Mouse (Mus musculus): ENCODE measurements around the gene Paip2b. TPM values are rescaled to one million over a fixed set of nuclear protein-coding genes. Genes with fewer than 3 reads are reported as not detected.

The Paip2b gene
- 13.2 and 18.0 TPM in 2 replicates for polyA plus RNA-seq (2016; fragmentation: Nextera tagmentation; extraction: Ambion mirVana)

GRCm38 (mm10) chr6:83831606-83832123 is at the start of gene Paip2b:
TSS of gene Paip2b (minus strand) at chr6:83831741.
- Histone ChIP-seq H3K4me1 (replicated peaks) (peaks cover 19% of the 10 kb centered on the region), H3K27me3 (ENCODE audit: insufficient read depth, poor library complexity, severe bottlenecking) (no peaks in the 10 kb centered on the region), H3K4me3 (peak within 1 kb of the TSS; percentile 62), H3K9me3 (no peaks in the 10 kb centered on the region), H3K36me3 (peaks cover 9% of the 10 kb centered on the region), H3K27ac (peak within 1 kb of the TSS; percentile 92)
- under 1% methylated on average over 37 of the region's 37 CpGs for WGBS
- DNase-seq (ENCODE audit: low spot score) = peak; percentile 98

GRCm38 (mm10) chr6:83879815-83880214 is 48.3 kb upstream of the Paip2b start:
- H3K4me3 ChIP-seq = 0 out of 2 replicates have a peak overlapping the region, but pooled peaks have one; percentile 10
- no peak for DNase-seq (ENCODE audit: low spot score)
- 1% methylated on average over 4 of the region's 4 CpGs for WGBS
- H3K4me1 ChIP-seq (replicated peaks) = no peaks in the 10 kb centered on the region
- no peaks in the 10 kb centered on the region for H3K9me3 ChIP-seq
- no peaks in the 10 kb centered on the region for H3K27me3 ChIP-seq (ENCODE audit: insufficient read depth, poor library complexity, severe bottlenecking)
- no peak overlapping the region; the same call in 1 of the 2 replicates for H3K27ac ChIP-seq
- H3K36me3 ChIP-seq = no peaks in the 10 kb centered on the region

- Histone ChIP-seq H3K4me3 (peak overlapping the region; percentile 71), H3K4me1 (replicated peaks) (peaks cover 14% of the 10 kb centered on the region), H3K36me3 (no peaks in the 10 kb centered on the region), H3K27me3 (ENCODE audit: insufficient read depth, poor library complexity, severe bottlenecking) (peaks cover 26% of the 10 kb centered on the region), H3K9me3 (no peaks in the 10 kb centered on the region), H3K27ac (peak overlapping the region; percentile 86)
- peak; percentile 33 for DNase-seq (ENCODE audit: low spot score)
- 2% methylated on average over 19 of the region's 19 CpGs for WGBS
Measured at GRCm38 (mm10) chr6:83867598-83868585, 36.4 kb upstream of the Paip2b start.

- Histone ChIP-seq H3K4me3 (peak within 1 kb of the TSS; percentile 71), H3K27ac (peak within 1 kb of the TSS; percentile 86), H3K4me1 (replicated peaks) (peaks cover 14% of the 10 kb centered on the region), H3K9me3 (no peaks in the 10 kb centered on the region), H3K36me3 (no peaks in the 10 kb centered on the region), H3K27me3 (ENCODE audit: insufficient read depth, poor library complexity, severe bottlenecking) (peaks cover 26% of the 10 kb centered on the region)
- DNase-seq (ENCODE audit: low spot score) = peak; percentile 96
- WGBS = under 1% methylated on average over 50 of the region's 50 CpGs
Measured at GRCm38 (mm10) chr6:83866954-83867597, 35.5 kb upstream of the Paip2b start, which contains the start of gene Zfp638. TSS of gene Zfp638 (plus strand) at chr6:83867109.

- Histone ChIP-seq H3K9me3 (no peaks in the 10 kb centered on the region), H3K36me3 (no peaks in the 10 kb centered on the region), H3K27ac (peak overlapping the region; percentile 86; the same call in 1 of the 2 replicates), H3K27me3 (ENCODE audit: insufficient read depth, poor library complexity, severe bottlenecking) (peaks cover 26% of the 10 kb centered on the region), H3K4me1 (replicated peaks) (peaks cover 14% of the 10 kb centered on the region), H3K4me3 (peak overlapping the region; percentile 71)
- WGBS = 41% methylated on average over 4 of the region's 4 CpGs
- DNase-seq (ENCODE audit: low spot score) = no peak
Measured at GRCm38 (mm10) chr6:83866423-83866822, 34.9 kb upstream of the Paip2b start.

DNA sequence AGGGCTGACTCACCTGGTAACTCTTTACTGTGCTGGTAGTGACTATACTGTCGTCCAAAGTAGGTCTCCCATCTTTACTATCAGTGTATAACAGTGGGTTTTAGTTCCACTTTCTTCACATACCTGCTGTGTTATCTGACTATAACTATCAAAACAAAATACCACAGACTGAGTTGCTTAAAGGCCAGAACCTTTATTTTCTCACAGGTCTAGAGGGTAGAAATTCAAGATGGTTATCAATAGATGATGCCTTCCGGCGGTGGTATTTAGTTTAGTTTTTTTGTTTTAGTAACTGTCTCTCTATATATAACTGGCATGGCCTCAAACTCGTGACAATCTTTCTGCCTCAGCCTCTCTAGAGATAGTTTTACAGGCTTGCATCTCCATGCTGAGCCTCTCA is 32.0 kb upstream of the Paip2b start:
- Histone ChIP-seq H3K27ac (no peak overlapping the region), H3K27me3 (ENCODE audit: insufficient read depth, poor library complexity, severe bottlenecking) (peaks cover 21% of the 10 kb centered on the region; the same call in 1 of the 2 replicates), H3K4me1 (replicated peaks) (peaks cover 14% of the 10 kb centered on the region), H3K36me3 (no peaks in the 10 kb centered on the region), H3K9me3 (no peaks in the 10 kb centered on the region), H3K4me3 (no peak overlapping the region)
- DNase-seq (ENCODE audit: low spot score) = no peak
- WGBS = 74% methylated on average over 4 of the region's 4 CpGs

GRCm38 (mm10) chr6:83860033-83860432 is 28.5 kb upstream of the Paip2b start:
- Histone ChIP-seq H3K4me1 (replicated peaks) (peaks cover 8% of the 10 kb centered on the region), H3K27me3 (ENCODE audit: insufficient read depth, poor library complexity, severe bottlenecking) (peaks cover 3% of the 10 kb centered on the region; the same call in 1 of the 2 replicates), H3K9me3 (no peaks in the 10 kb centered on the region), H3K36me3 (no peaks in the 10 kb centered on the region), H3K4me3 (no peak overlapping the region), H3K27ac (no peak overlapping the region)
- DNase-seq (ENCODE audit: low spot score) = no peak
- 87% methylated on average over 9 of the region's 9 CpGs for WGBS

GRCm38 (mm10) chr6:83857476-83857875 is 25.9 kb upstream of the Paip2b start:
- WGBS = 43% methylated on average over 5 of the region's 5 CpGs
- DNase-seq (ENCODE audit: low spot score) = peak; percentile 38

GRCm38 (mm10) chr6:83849446-83849845 is 17.9 kb upstream of the Paip2b start:
- no peak for DNase-seq (ENCODE audit: low spot score)
- Histone ChIP-seq H3K27ac (no peak overlapping the region), H3K9me3 (no peaks in the 10 kb centered on the region), H3K27me3 (ENCODE audit: insufficient read depth, poor library complexity, severe bottlenecking) (no peaks in the 10 kb centered on the region), H3K36me3 (no peaks in the 10 kb centered on the region), H3K4me1 (replicated peaks) (no peaks in the 10 kb centered on the region), H3K4me3 (no peak overlapping the region)
- WGBS = 85% methylated on average over 2 of the region's 2 CpGs

More at GRCm38 (mm10) chr6:83857476-83857875, 25.9 kb upstream of the Paip2b start:
- H3K9me3 ChIP-seq = no peaks in the 10 kb centered on the region
- H3K4me1 ChIP-seq (replicated peaks) = peaks cover 8% of the 10 kb centered on the region
- peak overlapping the region; percentile 66 for H3K27ac ChIP-seq
- H3K4me3 ChIP-seq = no peak overlapping the region
- H3K27me3 ChIP-seq (ENCODE audit: insufficient read depth, poor library complexity, severe bottlenecking) = no peaks in the 10 kb centered on the region
- H3K36me3 ChIP-seq = no peaks in the 10 kb centered on the region

DNA sequence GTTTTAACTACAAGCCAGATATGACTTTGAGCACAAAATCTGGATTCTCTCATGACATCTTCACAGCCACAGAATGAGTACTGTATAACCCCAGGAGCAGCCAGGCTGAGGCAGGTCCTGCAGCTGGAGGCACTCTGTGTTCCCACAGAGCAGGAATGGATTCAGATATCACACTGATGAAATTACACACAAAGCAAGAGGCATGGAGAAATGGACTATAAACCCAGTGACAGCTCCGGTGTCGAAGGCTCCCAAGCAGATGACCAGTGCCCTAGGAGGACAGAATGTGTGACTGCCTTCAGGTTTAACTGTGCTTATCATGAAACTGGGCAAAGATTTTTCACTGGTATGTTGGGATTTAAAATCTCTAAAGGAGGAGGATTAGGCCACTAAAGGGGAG is 14.6 kb upstream of the Paip2b start:
- Histone ChIP-seq H3K4me3 (no peak overlapping the region), H3K27ac (no peak overlapping the region), H3K27me3 (ENCODE audit: insufficient read depth, poor library complexity, severe bottlenecking) (no peaks in the 10 kb centered on the region), H3K36me3 (no peaks in the 10 kb centered on the region), H3K9me3 (no peaks in the 10 kb centered on the region), H3K4me1 (replicated peaks) (no peaks in the 10 kb centered on the region)
- WGBS = 89% methylated on average over 2 of the region's 2 CpGs
- DNase-seq (ENCODE audit: low spot score) = no peak

- H3K4me1 ChIP-seq (replicated peaks) = no peaks in the 10 kb centered on the region
- 89% methylated on average over 10 of the region's 10 CpGs for WGBS
- H3K27me3 ChIP-seq (ENCODE audit: insufficient read depth, poor library complexity, severe bottlenecking) = no peaks in the 10 kb centered on the region
- H3K36me3 ChIP-seq = no peaks in the 10 kb centered on the region
- H3K9me3 ChIP-seq = no peaks in the 10 kb centered on the region
- H3K4me3 ChIP-seq = no peak overlapping the region
- no peak overlapping the region for H3K27ac ChIP-seq
- DNase-seq (ENCODE audit: low spot score) = no peak
Measured at GRCm38 (mm10) chr6:83844913-83845312, 13.4 kb upstream of the Paip2b start.

- Histone ChIP-seq H3K27ac (no peak overlapping the region), H3K36me3 (no peaks in the 10 kb centered on the region), H3K9me3 (no peaks in the 10 kb centered on the region), H3K27me3 (ENCODE audit: insufficient read depth, poor library complexity, severe bottlenecking) (no peaks in the 10 kb centered on the region), H3K4me3 (no peak overlapping the region), H3K4me1 (replicated peaks) (no peaks in the 10 kb centered on the region)
- DNase-seq (ENCODE audit: low spot score) = no peak
- WGBS = 84% methylated on average over 6 of the region's 6 CpGs
Measured at GRCm38 (mm10) chr6:83840086-83840485, 8.5 kb upstream of the Paip2b start.

Measured in hindbrain, embryonic 10.5 days (tissue).